9 mouse cellular contexts compared by ENCODE assay signal in genomic region chr19:18872792-18873569, GRCm38 (mm10).
DNase-seq lines count a peak whose midpoint lies in the region; ATAC-seq and TF ChIP-seq lines count a peak whose summit lies in the region.
"Had no signal": no experiment of that assay in that cellular context is flagged by ENCODE, and none has a peak within 500 bp of the region (broad histone marks: within the 10 kb centered on the region; RNA-seq: fewer than 3 reads in every experiment).

No protein-coding gene starts in this region.

- peak; percentile 90 for ATAC-seq in frontal cortex, adult (ENCODE audit: low TSS enrichment)
- peak; percentile 59 for ATAC-seq in midbrain, embryonic 12.5 days (ENCODE audit: low FRiP score, low read depth)
- no peak for ATAC-seq in intestine, embryonic 16.5 days

- H3K36me3 ChIP-seq in heart, adult 2 months (ENCODE audit: control insufficient read depth, insufficient read depth, low read length): no peaks in the 10 kb centered on the region
- no peaks in the 10 kb centered on the region for H3K36me3 ChIP-seq in midbrain, embryonic 12.5 days
- H3K36me3 ChIP-seq in intestine, embryonic 16.5 days (ENCODE audit: control insufficient read depth, insufficient read depth, low read length): no peaks in the 10 kb centered on the region
- H3K36me3 ChIP-seq: embryonic facial prominence, embryonic 12.5 days had no signal

- H3K79me2 ChIP-seq in heart, adult 2 months (replicated peaks; ENCODE audit: control insufficient read depth, insufficient read depth, low read length): no peaks in the 10 kb centered on the region

- TF ChIP-seq EP300 in heart, adult 2 months (IDR thresholded peaks at IDR 0.05; ENCODE audit: insufficient read depth, low read depth, low read length): no peak

- H3K4me2 ChIP-seq in midbrain, embryonic 12.5 days (replicated peaks): no peak overlapping the region
- no peak overlapping the region for H3K4me2 ChIP-seq in intestine, embryonic 16.5 days (ENCODE audit: low read depth, low read length)
- H3K4me2 ChIP-seq: embryonic facial prominence, embryonic 12.5 days had no signal

- peak; percentile 44 for TF ChIP-seq CTCF in heart, adult 2 months (IDR thresholded peaks at IDR 0.05)

- H3K9ac ChIP-seq in heart, adult 2 months (ENCODE audit: low read depth, low read length): no peak overlapping the region
- no peak overlapping the region for H3K9ac ChIP-seq in midbrain, embryonic 12.5 days (replicated peaks)
- H3K9ac ChIP-seq in intestine, embryonic 16.5 days (ENCODE audit: low read depth, low read length): no peak overlapping the region
- H3K9ac ChIP-seq: embryonic facial prominence, embryonic 12.5 days had no signal

- no peak overlapping the region for H3K4me3 ChIP-seq in heart, adult 2 months
- no peak overlapping the region for H3K4me3 ChIP-seq in midbrain, embryonic 12.5 days
- no peak overlapping the region for H3K4me3 ChIP-seq in intestine, embryonic 16.5 days (ENCODE audit: low read length)
- H3K4me3 ChIP-seq: embryonic facial prominence, embryonic 12.5 days had no signal

- intact Hi-C loops in heart, adult 2 months (cut with DNase I): no loop called here

- 0 out of 2 replicates have a peak, but pooled peaks cover 4% of the 10 kb centered on the region for H3K9me3 ChIP-seq in midbrain, embryonic 12.5 days
- H3K9me3 ChIP-seq in intestine, embryonic 16.5 days (ENCODE audit: control insufficient read depth, low read length): no peaks in the 10 kb centered on the region
- H3K9me3 ChIP-seq: embryonic facial prominence, embryonic 12.5 days had no signal

- WGBS in heart, adult 2 months: 32% methylated on average over 6 of the region's 6 CpGs
- 59% methylated on average over 6 of the region's 6 CpGs for WGBS in midbrain, embryonic 12.5 days
- WGBS in intestine, embryonic 16.5 days: 54% methylated on average over 6 of the region's 6 CpGs

- DNase-seq in heart, adult 2 months: no peak
- DNase-seq in heart, adult 8-10 months (ENCODE audit: low spot score): no peak
- DNase-seq in Muller cell, postnatal 12 days (ENCODE audit: inconsistent ontology term): peak; percentile 89
- DNase-seq in urinary bladder, adult 18-20 months (ENCODE audit: low spot score in 2 of 2): no peak
- no peak for DNase-seq in T-cell, adult 2 months (ENCODE audit: low spot score)

- H3K27me3 ChIP-seq in heart, adult 2 months (ENCODE audit: control insufficient read depth, insufficient read depth, low read length): no peaks in the 10 kb centered on the region
- no peaks in the 10 kb centered on the region for H3K27me3 ChIP-seq in midbrain, embryonic 12.5 days
- H3K27me3 ChIP-seq in intestine, embryonic 16.5 days (replicated peaks; ENCODE audit: control insufficient read depth, insufficient read depth, low read length): no peaks in the 10 kb centered on the region
- H3K27me3 ChIP-seq: embryonic facial prominence, embryonic 12.5 days had no signal

- H3K27ac ChIP-seq in heart, adult 2 months: no peak overlapping the region
- no peak overlapping the region for H3K27ac ChIP-seq in midbrain, embryonic 12.5 days (replicated peaks)
- H3K27ac ChIP-seq in intestine, embryonic 16.5 days (ENCODE audit: low read length): no peak overlapping the region
- H3K27ac ChIP-seq: embryonic facial prominence, embryonic 12.5 days had no signal

- TF ChIP-seq POLR2A in heart, adult 2 months (IDR thresholded peaks at IDR 0.05; ENCODE audit: insufficient read depth, low read depth, low read length): no peak

- no peaks in the 10 kb centered on the region for H3K4me1 ChIP-seq in heart, adult 2 months (ENCODE audit: control insufficient read depth, insufficient read depth, low read length)
- H3K4me1 ChIP-seq in midbrain, embryonic 12.5 days: peaks cover 9% of the 10 kb centered on the region
- no peaks in the 10 kb centered on the region for H3K4me1 ChIP-seq in intestine, embryonic 16.5 days (ENCODE audit: control insufficient read depth, insufficient read depth, low read length)
- H3K4me1 ChIP-seq: embryonic facial prominence, embryonic 12.5 days had no signal
